Mouse (Mus musculus) MEL (cell line): Measurements from ENCODE around the gene Tbc1d2. TPM values are rescaled to one million over a fixed set of nuclear protein-coding genes. Genes with fewer than 3 reads are reported as not detected.

Source experiments
- DNase-seq: peaks from one replicate; pipeline ENCODE4 v3.0.0; 2011; ENCODE audit warnings: low read depth, low spot score
- H3K27ac ChIP-seq: 2 replicates; pipeline ENCODE4 v1.5.1; 2012; ENCODE audit warnings: low read depth, mild to moderate bottlenecking, control low read depth, low read length, moderate library complexity; ENCODE audit not compliant: control insufficient read depth
- H3K27me3 ChIP-seq, 2 experiments: fragments of 150-350 bp in 1 of 2; sonication (generic) in 1 of 2; 2 replicates each; pipeline ENCODE4 v1.6.1; 2012; ENCODE audit warnings: low read length in 2 of 2, mild to moderate bottlenecking in 2 of 2, improper control_type of control experiment in 1 of 2, moderate library complexity in 1 of 2; ENCODE audit not compliant: insufficient read depth in 2 of 2, control insufficient read depth in 1 of 2
- H3K36me3 ChIP-seq, 2 experiments: 2 replicates each; pipeline ENCODE4 v1.6.1; 2012 to 2014; ENCODE audit warnings: low read length in 2 of 2, improper control_type of control experiment in 1 of 2, inconsistent platforms in 1 of 2, mild to moderate bottlenecking in 1 of 2; ENCODE audit not compliant: insufficient read depth in 2 of 2, control insufficient read depth in 1 of 2
- H3K4me1 ChIP-seq, 2 experiments: fragments of 150-350 bp in 1 of 2; sonication (generic) in 1 of 2; 2 replicates each; pipeline ENCODE4 v1.6.1; 2012; ENCODE audit warnings: low read length in 2 of 2, improper control_type of control experiment in 1 of 2, mild to moderate bottlenecking in 1 of 2; ENCODE audit not compliant: insufficient read depth in 2 of 2, control insufficient read depth in 1 of 2
- H3K4me3 ChIP-seq, 2 experiments: fragments of 150-350 bp in 1 of 2; sonication (generic) in 1 of 2; 2 replicates each; pipeline ENCODE4 v1.5.1; 2012; ENCODE audit warnings: low read depth in 2 of 2, low read length in 2 of 2, mild to moderate bottlenecking in 2 of 2, moderate library complexity in 2 of 2, control low read depth in 1 of 2, improper control_type of control experiment in 1 of 2; ENCODE audit not compliant: control insufficient read depth in 1 of 2, insufficient read depth in 1 of 2
- H3K79me2 ChIP-seq: 2 replicates; pipeline ENCODE4 v1.6.1; 2012; ENCODE audit warnings: mild to moderate bottlenecking, low read length, moderate library complexity; ENCODE audit not compliant: control insufficient read depth, poor library complexity, insufficient read depth
- H3K9ac ChIP-seq: 2 replicates; pipeline ENCODE4 v1.6.1; 2012; ENCODE audit warnings: low read depth, mild to moderate bottlenecking, control low read depth, low read length, moderate library complexity; ENCODE audit not compliant: control insufficient read depth, poor library complexity, severe bottlenecking
- H3K9me3 ChIP-seq: fragments of 150-350 bp; sonication (generic); replicated peaks from 2 replicates; pipeline ENCODE4 v1.6.1; 2012; ENCODE audit warnings: mild to moderate bottlenecking, low read length, improper control_type of control experiment, moderate library complexity; ENCODE audit not compliant: insufficient read depth
- CHD1 ChIP-seq: IDR thresholded peaks from 2 replicates; pipeline ENCODE4 v1.6.1; 2012; ENCODE audit warnings: low read depth, mild to moderate bottlenecking, inconsistent platforms, low read length, improper control_type of control experiment
- CHD2 ChIP-seq: IDR thresholded peaks from 2 replicates; pipeline ENCODE4 v1.6.1; 2011; ENCODE audit warnings: low read length, improper control_type of control experiment
- E2F4 ChIP-seq: IDR thresholded peaks from 2 replicates; pipeline ENCODE4 v1.6.1; 2011; ENCODE audit warnings: low read depth, low read length, improper control_type of control experiment, borderline replicate concordance
- GABPA ChIP-seq: IDR thresholded peaks from 2 replicates; pipeline ENCODE4 v1.6.1; 2012; ENCODE audit warnings: low read depth, mild to moderate bottlenecking, inconsistent platforms, low read length, improper control_type of control experiment, moderate library complexity
- GATA1 ChIP-seq: IDR thresholded peaks from 2 replicates; pipeline ENCODE4 v1.6.1; 2011; ENCODE audit warnings: low read depth, low read length, improper control_type of control experiment
- HCFC1 ChIP-seq: IDR thresholded peaks from 2 replicates; pipeline ENCODE4 v1.6.1; 2012; ENCODE audit warnings: low read depth, mild to moderate bottlenecking, inconsistent platforms, low read length, improper control_type of control experiment, moderate library complexity
- MYB ChIP-seq: IDR thresholded peaks from 2 replicates; pipeline ENCODE4 v1.6.1; 2011; ENCODE audit warnings: mild to moderate bottlenecking, low read depth, low read length, improper control_type of control experiment
- TAL1 ChIP-seq: IDR thresholded peaks from 2 replicates; pipeline ENCODE4 v1.6.1; 2012; ENCODE audit warnings: mild to moderate bottlenecking, inconsistent platforms, low read length, moderate library complexity, mixed read lengths
- TBP ChIP-seq: IDR thresholded peaks from 2 replicates; pipeline ENCODE4 v1.8.0; 2011; ENCODE audit warnings: low read depth, low read length, improper control_type of control experiment
- ZNF384 ChIP-seq: IDR thresholded peaks from 2 replicates; pipeline ENCODE4 v1.6.1; 2012; ENCODE audit warnings: low read depth, mild to moderate bottlenecking, inconsistent platforms, low read length, improper control_type of control experiment
- polyA plus RNA-seq, 2 experiments: library from polyadenylated mRNA; stranded (reverse) in 1 of 2; unstranded in 1 of 2; fragments of >175 nt in 1 of 2; fragments of >200 nt in 1 of 2; gene quantifications; 2 replicates each; pipeline versions ENCODE4 v1.2.1 to v1.2.4; 2012; ENCODE audit warnings: low replicate concordance in 2 of 2, low read depth in 1 of 2; ENCODE audit not compliant: insufficient read length in 2 of 2, insufficient read depth in 1 of 2, missing spikeins in 1 of 2
- total RNA-seq: library from RNA; depleted of rRNA; stranded (reverse); fragments of 300-350 nt; gene quantifications from 2 replicates; pipeline ENCODE4 v1.2.3, GENCODE M21; 2012

Gene Tbc1d2
- total and polyA plus RNA-seq, 3 experiments: 0.19 to 0.36 TPM; not detected in 1

- no peak for TF ChIP-seq E2F4
- no peak for TF ChIP-seq TAL1
- no peak for TF ChIP-seq CHD2
- no peak for TF ChIP-seq CHD1
- TF ChIP-seq GABPA: no peak
- TF ChIP-seq ZNF384: no peak
- no peak for TF ChIP-seq MYB
- no peaks in the 10 kb centered on the region for H3K27me3 ChIP-seq
- H3K9ac ChIP-seq: no peak overlapping the region
- H3K9me3 ChIP-seq: no peaks in the 10 kb centered on the region
- H3K4me1 ChIP-seq: peaks cover 20 to 38% of the 10 kb centered on the region in 2 experiments
- H3K27ac ChIP-seq: no peak overlapping the region
- H3K79me2 ChIP-seq: no peaks in the 10 kb centered on the region
- DNase-seq: no peak
- H3K36me3 ChIP-seq: peaks cover 0 to 27% of the 10 kb centered on the region in 2 experiments; a peak in 2 of 4 replicates
- H3K4me3 ChIP-seq: no peak overlapping the region
These were observed 81.8 kb downstream of the Tbc1d2 start for GRCm38 (mm10) chr4:46568169-46568568.

GRCm38 (mm10) chr4:46566931-46567671 lies 82.9 kb downstream of the Tbc1d2 start:
- Histone ChIP-seq H3K4me3 (no peak overlapping the region), H3K79me2 (no peaks in the 10 kb centered on the region), H3K36me3 (peaks cover 0 to 34% of the 10 kb centered on the region in 2 experiments; a peak in 2 of 4 replicates), H3K9me3 (no peaks in the 10 kb centered on the region), H3K4me1 (peaks cover 20 to 48% of the 10 kb centered on the region in 2 experiments), H3K9ac (no peak overlapping the region), H3K27me3 (no peaks in the 10 kb centered on the region), H3K27ac (no peak overlapping the region)
- DNase-seq: no peak
- TF ChIP-seq ZNF384: 0 out of 2 replicates have a peak, but pooled peaks have one; percentile 7
- no peak for TF ChIP-seq GATA1

GRCm38 (mm10) chr4:46565393-46565955 lies 84.5 kb downstream of the Tbc1d2 start:
- H3K27me3 ChIP-seq: no peaks in the 10 kb centered on the region
- H3K79me2 ChIP-seq: no peaks in the 10 kb centered on the region
- TF ChIP-seq TBP (0 out of 2 replicates have a peak, but pooled peaks have one; percentile 4), CHD2 (no peak), HCFC1 (no peak)
- TF ChIP-seq, all 39 proteins: peak for 1
- DNase-seq: peak; percentile 62
- Histone ChIP-seq H3K4me1 (peaks cover 23 to 54% of the 10 kb centered on the region in 2 experiments), H3K27ac (peak overlapping the region; percentile 22; the same call in 1 of the 2 replicates), H3K9ac (no peak overlapping the region), H3K9me3 (no peaks in the 10 kb centered on the region), H3K4me3 (no peak overlapping the region), H3K36me3 (peaks cover 0 to 37% of the 10 kb centered on the region in 2 experiments; a peak in 2 of 4 replicates)
